Mouse (Mus musculus): ENCODE data around the gene Golga5. TPM values are rescaled to one million over a fixed set of nuclear protein-coding genes. Genes with fewer than 3 reads are reported as not detected.

Golga5 gene
- polyA plus RNA-seq, 1 experiment from 2014 or later = 29.3 TPM

GRCm38 (mm10) chr12:102451126-102451851 lies 17.6 kb upstream of the Golga5 start:
- WGBS = 69% methylated on average over 8 of the region's 8 CpGs
- H3K4me3 ChIP-seq (ENCODE audit: low read depth, low read length) = no peak overlapping the region
- no peak overlapping the region for H3K4me2 ChIP-seq (replicated peaks; ENCODE audit: low read depth)
- no peaks in the 10 kb centered on the region for H3K9me3 ChIP-seq (ENCODE audit: control insufficient read depth, low read length)
- H3K9ac ChIP-seq (ENCODE audit: low read length) = no peak overlapping the region
- no peak for DNase-seq (ENCODE audit: low spot score)
- H3K36me3 ChIP-seq (ENCODE audit: control insufficient read depth, insufficient read depth, low read length) = no peaks in the 10 kb centered on the region
- ATAC-seq (ENCODE audit: low FRiP score, low TSS enrichment) = no peak
- H3K27ac ChIP-seq (replicated peaks) = no peak overlapping the region
- no peaks in the 10 kb centered on the region for H3K27me3 ChIP-seq (ENCODE audit: control insufficient read depth, insufficient read depth, low read length)
- no peaks in the 10 kb centered on the region; the same call in 1 of the 2 replicates for H3K4me1 ChIP-seq (replicated peaks; ENCODE audit: control insufficient read depth, insufficient read depth)
- TF ChIP-seq EP300 (optimal IDR thresholded peaks at IDR 0.05) (no peak), CTCF (IDR thresholded peaks at IDR 0.05; ENCODE audit: low read depth) (no peak)

DNA sequence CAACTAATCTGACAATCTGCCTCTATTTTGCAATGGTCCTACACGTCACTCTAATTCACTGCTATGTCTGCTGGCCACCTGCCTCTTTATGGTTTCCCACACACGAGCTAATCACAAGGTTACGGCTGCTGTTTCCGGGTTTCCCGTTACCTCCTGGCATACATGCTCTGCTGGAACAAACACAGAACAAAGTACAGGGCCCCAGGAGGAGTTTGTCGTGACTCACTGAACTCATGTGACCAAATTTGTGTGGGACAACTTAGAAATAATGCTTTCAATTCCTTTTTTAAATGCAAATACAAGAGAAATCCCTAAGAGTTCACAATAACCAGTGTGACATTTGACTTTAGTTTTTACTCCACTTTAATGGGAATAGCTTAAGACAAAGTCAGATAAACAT lies 15.4 kb upstream of the Golga5 start:
- H3K4me2 ChIP-seq (replicated peaks; ENCODE audit: low read depth) = no peak overlapping the region
- no peak overlapping the region for H3K9ac ChIP-seq (ENCODE audit: low read length)
- H3K9me3 ChIP-seq (ENCODE audit: control insufficient read depth, low read length) = no peaks in the 10 kb centered on the region
- ATAC-seq (ENCODE audit: low FRiP score, low TSS enrichment) (peak; percentile 93), DNase-seq (ENCODE audit: low spot score) (peak; percentile 55)
- H3K27me3 ChIP-seq (ENCODE audit: control insufficient read depth, insufficient read depth, low read length) = no peaks in the 10 kb centered on the region
- no peak overlapping the region for H3K27ac ChIP-seq (replicated peaks)
- TF ChIP-seq EP300 (optimal IDR thresholded peaks at IDR 0.05) (no peak), CTCF (IDR thresholded peaks at IDR 0.05; ENCODE audit: low read depth) (no peak)
- 32% methylated on average over 6 of the region's 6 CpGs for WGBS
- H3K4me1 ChIP-seq (replicated peaks; ENCODE audit: control insufficient read depth, insufficient read depth) = no peaks in the 10 kb centered on the region; the same call in 1 of the 2 replicates
- no peak overlapping the region for H3K4me3 ChIP-seq (ENCODE audit: low read depth, low read length)
- no peaks in the 10 kb centered on the region for H3K36me3 ChIP-seq (ENCODE audit: control insufficient read depth, insufficient read depth, low read length)

DNA sequence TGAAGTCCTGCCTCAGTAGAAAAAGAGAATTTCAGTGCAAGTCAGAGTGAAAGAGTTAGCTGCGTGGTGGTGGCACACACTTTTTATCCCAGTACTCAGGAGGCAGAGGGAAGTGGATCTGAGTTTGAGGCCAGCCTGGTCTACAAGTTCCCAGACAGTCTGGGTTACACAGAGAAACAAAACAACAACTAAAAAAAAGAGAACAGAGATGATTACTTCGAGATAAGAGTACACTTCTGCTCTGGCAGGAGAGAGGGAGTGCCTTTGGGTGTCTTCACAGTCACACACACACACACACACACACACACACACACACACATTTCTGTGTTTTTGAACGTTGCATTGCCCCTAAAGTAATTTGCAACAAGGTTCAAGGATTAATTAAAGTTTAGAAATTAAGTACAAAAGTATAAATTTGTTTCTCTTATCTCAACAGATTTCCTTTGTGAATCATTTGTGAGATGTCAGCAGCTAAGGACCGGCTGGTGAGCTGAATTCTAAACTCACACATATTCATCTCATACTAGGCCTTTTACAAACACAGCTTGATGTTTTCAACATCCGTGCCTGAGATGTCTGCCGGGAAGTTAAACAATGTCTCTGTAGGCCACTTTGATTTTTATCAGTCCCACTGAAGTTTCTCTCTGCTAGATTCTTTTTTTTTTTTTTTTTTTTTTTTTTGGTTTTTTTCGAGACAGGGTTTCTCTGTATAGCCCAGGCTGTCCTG lies 12.3 kb upstream of the Golga5 start:
- no peak overlapping the region for H3K9ac ChIP-seq (ENCODE audit: low read length)
- DNase-seq (ENCODE audit: low spot score) = no peak
- no peaks in the 10 kb centered on the region for H3K36me3 ChIP-seq (ENCODE audit: control insufficient read depth, insufficient read depth, low read length)
- TF ChIP-seq EP300 (optimal IDR thresholded peaks at IDR 0.05) (no peak), CTCF (IDR thresholded peaks at IDR 0.05; ENCODE audit: low read depth) (no peak)
- no peak overlapping the region for H3K4me3 ChIP-seq (ENCODE audit: low read depth, low read length)
- ATAC-seq (ENCODE audit: low FRiP score, low TSS enrichment) = no peak
- no peak overlapping the region for H3K27ac ChIP-seq (replicated peaks)
- H3K27me3 ChIP-seq (ENCODE audit: control insufficient read depth, insufficient read depth, low read length) = no peaks in the 10 kb centered on the region
- H3K4me2 ChIP-seq (replicated peaks; ENCODE audit: low read depth) = no peak overlapping the region
- H3K9me3 ChIP-seq (ENCODE audit: control insufficient read depth, low read length) = no peaks in the 10 kb centered on the region
- H3K4me1 ChIP-seq (replicated peaks; ENCODE audit: control insufficient read depth, insufficient read depth) = no peaks in the 10 kb centered on the region
- WGBS = 41% methylated on average over 7 of the region's 7 CpGs

DNA sequence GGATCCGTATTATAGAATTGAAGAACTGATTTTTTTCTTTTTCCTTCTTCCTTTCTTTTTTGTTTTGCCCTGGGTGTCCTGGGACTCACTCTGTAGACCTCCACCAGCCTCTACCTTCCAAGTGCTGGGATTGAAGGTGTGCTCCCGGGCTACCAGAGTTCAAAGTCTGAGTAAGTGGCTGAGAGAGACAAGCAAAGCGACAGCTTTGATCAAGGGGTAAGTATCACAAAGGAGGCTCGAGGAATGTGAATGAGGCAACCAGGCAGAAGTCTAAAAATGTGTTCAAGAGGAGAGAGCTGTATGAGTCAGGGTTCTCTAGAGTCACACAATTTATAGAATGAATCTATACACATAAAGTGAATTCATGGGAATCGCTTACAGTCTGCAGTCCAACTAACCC lies 8.9 kb upstream of the Golga5 start:
- H3K4me3 ChIP-seq (ENCODE audit: low read depth, low read length) = no peak overlapping the region
- H3K4me2 ChIP-seq (replicated peaks; ENCODE audit: low read depth) = no peak overlapping the region
- H3K27ac ChIP-seq (replicated peaks) = no peak overlapping the region
- no peak for DNase-seq (ENCODE audit: low spot score)
- H3K9ac ChIP-seq (ENCODE audit: low read length) = no peak overlapping the region
- TF ChIP-seq CTCF (IDR thresholded peaks at IDR 0.05; ENCODE audit: low read depth) (no peak), EP300 (optimal IDR thresholded peaks at IDR 0.05) (no peak)
- no peak for ATAC-seq (ENCODE audit: low FRiP score, low TSS enrichment)
- no peaks in the 10 kb centered on the region for H3K9me3 ChIP-seq (ENCODE audit: control insufficient read depth, low read length)
- no peaks in the 10 kb centered on the region for H3K27me3 ChIP-seq (ENCODE audit: control insufficient read depth, insufficient read depth, low read length)
- WGBS = 54% methylated on average over 5 of the region's 5 CpGs
- no peaks in the 10 kb centered on the region for H3K4me1 ChIP-seq (replicated peaks; ENCODE audit: control insufficient read depth, insufficient read depth)
- H3K36me3 ChIP-seq (ENCODE audit: control insufficient read depth, insufficient read depth, low read length) = no peaks in the 10 kb centered on the region

GRCm38 (mm10) chr12:102461177-102461576 lies 7.8 kb upstream of the Golga5 start:
- WGBS = 49% methylated on average over 5 of the region's 5 CpGs

GRCm38 (mm10) chr12:102464650-102465049 lies 4.3 kb upstream of the Golga5 start:
- DNase-seq (ENCODE audit: low spot score) (no peak), ATAC-seq (ENCODE audit: low FRiP score, low TSS enrichment) (no peak)
- WGBS = 58% methylated on average over 4 of the region's 4 CpGs
- no peaks in the 10 kb centered on the region for H3K36me3 ChIP-seq (ENCODE audit: control insufficient read depth, insufficient read depth, low read length)
- peak; percentile 53 for TF ChIP-seq CTCF (IDR thresholded peaks at IDR 0.05; ENCODE audit: low read depth)
- TF ChIP-seq EP300 (optimal IDR thresholded peaks at IDR 0.05) = no peak
- H3K27ac ChIP-seq (replicated peaks) = no peak overlapping the region
- no peak overlapping the region for H3K4me2 ChIP-seq (replicated peaks; ENCODE audit: low read depth)
- no peaks in the 10 kb centered on the region for H3K27me3 ChIP-seq (ENCODE audit: control insufficient read depth, insufficient read depth, low read length)
- H3K9ac ChIP-seq (ENCODE audit: low read length) = no peak overlapping the region
- H3K4me3 ChIP-seq (ENCODE audit: low read depth, low read length) = no peak overlapping the region
- no peaks in the 10 kb centered on the region for H3K9me3 ChIP-seq (ENCODE audit: control insufficient read depth, low read length)
- no peaks in the 10 kb centered on the region for H3K4me1 ChIP-seq (replicated peaks; ENCODE audit: control insufficient read depth, insufficient read depth)

More at GRCm38 (mm10) chr12:102461177-102461576, 7.8 kb upstream of the Golga5 start:
- ATAC-seq (ENCODE audit: low FRiP score, low TSS enrichment) = no peak
- H3K9ac ChIP-seq (ENCODE audit: low read length) = no peak overlapping the region
- no peak overlapping the region for H3K4me2 ChIP-seq (replicated peaks; ENCODE audit: low read depth)
- TF ChIP-seq EP300 (optimal IDR thresholded peaks at IDR 0.05) (no peak), CTCF (IDR thresholded peaks at IDR 0.05; ENCODE audit: low read depth) (peak; percentile 80)
- no peak overlapping the region for H3K27ac ChIP-seq (replicated peaks)
- DNase-seq (ENCODE audit: low spot score) = no peak
- no peaks in the 10 kb centered on the region for H3K4me1 ChIP-seq (replicated peaks; ENCODE audit: control insufficient read depth, insufficient read depth)
- no peaks in the 10 kb centered on the region for H3K9me3 ChIP-seq (ENCODE audit: control insufficient read depth, low read length)
- no peak overlapping the region for H3K4me3 ChIP-seq (ENCODE audit: low read depth, low read length)
- H3K36me3 ChIP-seq (ENCODE audit: control insufficient read depth, insufficient read depth, low read length) = no peaks in the 10 kb centered on the region
- no peaks in the 10 kb centered on the region for H3K27me3 ChIP-seq (ENCODE audit: control insufficient read depth, insufficient read depth, low read length)

Measured in stomach, postnatal 0 days (tissue).